Mouse (Mus musculus): ENCODE results near the gene Zan. TPM values are rescaled to one million over a fixed set of nuclear protein-coding genes. Genes with fewer than 3 reads are reported as not detected.
A peak's percentile ranks its signal among the peaks of the same experiment; 100 is the strongest.

Zan gene
- 0.11 and 0.12 TPM in 2 replicates for polyA plus RNA-seq (2014; fragmentation: Nextera tagmentation; extraction: Ambion mirVana)

- Histone ChIP-seq H3K4me1 (ENCODE audit: control insufficient read depth, insufficient read depth, low read length) (no peaks in the 10 kb centered on the region), H3K4me3 (replicated peaks; ENCODE audit: low read depth, low read length) (no peak within 1 kb of the TSS), H3K27ac (replicated peaks; ENCODE audit: low read depth, low read length) (no peak within 1 kb of the TSS), H3K9ac (replicated peaks; ENCODE audit: low read length) (no peak within 1 kb of the TSS), H3K27me3 (ENCODE audit: control insufficient read depth, insufficient read depth, low read length) (no peaks in the 10 kb centered on the region), H3K36me3 (ENCODE audit: control insufficient read depth, insufficient read depth, low read length) (no peaks in the 10 kb centered on the region), H3K4me2 (ENCODE audit: low read length) (no peak within 1 kb of the TSS), H3K9me3 (ENCODE audit: control insufficient read depth, low read length) (no peaks in the 10 kb centered on the region)
- 89% methylated on average over 5 of the region's 5 CpGs for WGBS
- ATAC-seq (ENCODE audit: low FRiP score, low TSS enrichment) = no peak
- DNase-seq = no peak
Observed at GRCm38 (mm10) chr5:137476964-137477363, at the start of gene Zan. TSS of gene Zan (minus strand) at chr5:137477064.

- Histone ChIP-seq H3K9ac (replicated peaks; ENCODE audit: low read length) (no peak overlapping the region; the same call in 1 of the 2 replicates), H3K36me3 (ENCODE audit: control insufficient read depth, insufficient read depth, low read length) (peaks cover 88% of the 10 kb centered on the region), H3K27me3 (ENCODE audit: control insufficient read depth, insufficient read depth, low read length) (no peaks in the 10 kb centered on the region), H3K27ac (replicated peaks; ENCODE audit: low read depth, low read length) (peak overlapping the region; percentile 72), H3K4me2 (ENCODE audit: low read length) (no peak overlapping the region), H3K4me1 (ENCODE audit: control insufficient read depth, insufficient read depth, low read length) (peaks cover 11% of the 10 kb centered on the region), H3K9me3 (ENCODE audit: control insufficient read depth, low read length) (no peaks in the 10 kb centered on the region), H3K4me3 (replicated peaks; ENCODE audit: low read depth, low read length) (no peak overlapping the region)
- DNase-seq (peak; percentile 62), ATAC-seq (ENCODE audit: low FRiP score, low TSS enrichment) (no peak)
- 35% methylated on average over 16 of the region's 16 CpGs for WGBS
Observed at GRCm38 (mm10) chr5:137526192-137526936, 49.5 kb upstream of the Zan start.

DNA sequence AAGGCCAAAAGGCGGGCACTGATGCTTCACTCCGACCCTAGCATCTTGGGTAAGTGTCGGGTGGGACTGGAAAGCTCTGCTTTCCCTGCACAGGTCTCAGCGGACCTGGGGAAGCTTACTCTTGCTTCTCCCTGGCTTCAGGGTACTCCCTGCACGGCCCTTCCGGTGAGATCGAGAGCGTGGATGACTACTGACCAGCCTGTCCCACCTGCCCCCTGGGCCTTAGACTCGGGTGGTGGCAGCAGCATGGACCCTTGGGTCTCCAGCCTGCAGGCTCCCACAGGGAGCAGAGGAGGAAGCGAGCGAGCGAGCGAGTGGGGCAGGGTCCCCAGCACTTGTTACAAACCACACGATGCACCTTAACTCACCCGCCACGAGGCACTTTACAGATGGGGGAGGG lies 48.6 kb upstream of the Zan start:
- WGBS = 71% methylated on average over 16 of the region's 16 CpGs
- Histone ChIP-seq H3K4me3 (replicated peaks; ENCODE audit: low read depth, low read length) (no peak overlapping the region), H3K4me1 (ENCODE audit: control insufficient read depth, insufficient read depth, low read length) (peaks cover 11% of the 10 kb centered on the region), H3K27ac (replicated peaks; ENCODE audit: low read depth, low read length) (peak overlapping the region; percentile 63), H3K9me3 (ENCODE audit: control insufficient read depth, low read length) (no peaks in the 10 kb centered on the region), H3K27me3 (ENCODE audit: control insufficient read depth, insufficient read depth, low read length) (no peaks in the 10 kb centered on the region), H3K4me2 (ENCODE audit: low read length) (no peak overlapping the region), H3K9ac (replicated peaks; ENCODE audit: low read length) (no peak overlapping the region), H3K36me3 (ENCODE audit: control insufficient read depth, insufficient read depth, low read length) (peaks cover 97% of the 10 kb centered on the region)
- ATAC-seq (ENCODE audit: low FRiP score, low TSS enrichment) = no peak
- DNase-seq = no peak

- H3K4me2 ChIP-seq (ENCODE audit: low read length) = no peak overlapping the region
- ATAC-seq (ENCODE audit: low FRiP score, low TSS enrichment) (no peak), DNase-seq (no peak)
- H3K9me3 ChIP-seq (ENCODE audit: control insufficient read depth, low read length) = no peaks in the 10 kb centered on the region
- H3K4me3 ChIP-seq (replicated peaks; ENCODE audit: low read depth, low read length) = no peak overlapping the region
- peaks cover 99% of the 10 kb centered on the region for H3K36me3 ChIP-seq (ENCODE audit: control insufficient read depth, insufficient read depth, low read length)
- H3K27me3 ChIP-seq (ENCODE audit: control insufficient read depth, insufficient read depth, low read length) = no peaks in the 10 kb centered on the region
- WGBS = 85% methylated on average over 13 of the region's 13 CpGs
- no peak overlapping the region for H3K9ac ChIP-seq (replicated peaks; ENCODE audit: low read length)
- peak overlapping the region; percentile 63; the same call in 1 of the 2 replicates for H3K27ac ChIP-seq (replicated peaks; ENCODE audit: low read depth, low read length)
- H3K4me1 ChIP-seq (ENCODE audit: control insufficient read depth, insufficient read depth, low read length) = peaks cover 4% of the 10 kb centered on the region; the same call in 1 of the 2 replicates
Observed at GRCm38 (mm10) chr5:137524671-137525070, 47.8 kb upstream of the Zan start.

DNA sequence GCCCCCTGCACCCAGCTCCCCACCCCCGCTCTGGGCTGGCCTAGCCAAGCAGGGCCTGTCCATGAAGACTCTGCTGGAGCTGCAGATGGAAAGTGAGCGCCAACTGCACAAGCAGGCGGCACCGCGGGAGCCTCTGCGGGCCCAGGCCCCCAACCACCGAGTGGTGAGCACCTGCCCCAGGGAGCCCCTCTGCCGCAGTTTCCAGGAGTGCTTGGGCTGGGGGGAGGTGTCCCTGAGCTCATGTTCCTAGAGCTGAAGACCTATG lies 47.3 kb upstream of the Zan start:
- WGBS = 79% methylated on average over 8 of the region's 8 CpGs
- Histone ChIP-seq H3K36me3 (ENCODE audit: control insufficient read depth, insufficient read depth, low read length) (peaks cover 99% of the 10 kb centered on the region), H3K4me3 (replicated peaks; ENCODE audit: low read depth, low read length) (no peak overlapping the region), H3K9me3 (ENCODE audit: control insufficient read depth, low read length) (no peaks in the 10 kb centered on the region), H3K9ac (replicated peaks; ENCODE audit: low read length) (no peak overlapping the region), H3K4me2 (ENCODE audit: low read length) (no peak overlapping the region), H3K27me3 (ENCODE audit: control insufficient read depth, insufficient read depth, low read length) (no peaks in the 10 kb centered on the region), H3K4me1 (ENCODE audit: control insufficient read depth, insufficient read depth, low read length) (no peaks in the 10 kb centered on the region; the same call in 1 of the 2 replicates), H3K27ac (replicated peaks; ENCODE audit: low read depth, low read length) (no peak overlapping the region)
- ATAC-seq (ENCODE audit: low FRiP score, low TSS enrichment) (no peak), DNase-seq (no peak)

GRCm38 (mm10) chr5:137523396-137524250 lies 46.8 kb upstream of the Zan start:
- no peak for DNase-seq
- ATAC-seq (ENCODE audit: low FRiP score, low TSS enrichment) = no peak
- H3K27ac ChIP-seq (replicated peaks; ENCODE audit: low read depth, low read length) = no peak overlapping the region
- H3K9ac ChIP-seq (replicated peaks; ENCODE audit: low read length) = no peak overlapping the region
- no peaks in the 10 kb centered on the region; the same call in 1 of the 2 replicates for H3K4me1 ChIP-seq (ENCODE audit: control insufficient read depth, insufficient read depth, low read length)
- H3K36me3 ChIP-seq (ENCODE audit: control insufficient read depth, insufficient read depth, low read length) = peaks cover 99% of the 10 kb centered on the region
- no peak overlapping the region for H3K4me2 ChIP-seq (ENCODE audit: low read length)
- no peaks in the 10 kb centered on the region for H3K9me3 ChIP-seq (ENCODE audit: control insufficient read depth, low read length)
- 87% methylated on average over 25 of the region's 25 CpGs for WGBS
- no peaks in the 10 kb centered on the region for H3K27me3 ChIP-seq (ENCODE audit: control insufficient read depth, insufficient read depth, low read length)
- H3K4me3 ChIP-seq (replicated peaks; ENCODE audit: low read depth, low read length) = no peak overlapping the region

GRCm38 (mm10) chr5:137522711-137523110 lies 45.8 kb upstream of the Zan start:
- H3K27ac ChIP-seq (replicated peaks; ENCODE audit: low read depth, low read length) = no peak overlapping the region

GRCm38 (mm10) chr5:137521861-137522260 lies 45.0 kb upstream of the Zan start:
- Histone ChIP-seq H3K27ac (replicated peaks; ENCODE audit: low read depth, low read length) (no peak overlapping the region), H3K4me2 (ENCODE audit: low read length) (no peak overlapping the region), H3K4me1 (ENCODE audit: control insufficient read depth, insufficient read depth, low read length) (no peaks in the 10 kb centered on the region), H3K27me3 (ENCODE audit: control insufficient read depth, insufficient read depth, low read length) (no peaks in the 10 kb centered on the region), H3K9ac (replicated peaks; ENCODE audit: low read length) (no peak overlapping the region), H3K9me3 (ENCODE audit: control insufficient read depth, low read length) (no peaks in the 10 kb centered on the region), H3K36me3 (ENCODE audit: control insufficient read depth, insufficient read depth, low read length) (peaks cover 90% of the 10 kb centered on the region), H3K4me3 (replicated peaks; ENCODE audit: low read depth, low read length) (no peak overlapping the region)
- no peak for ATAC-seq (ENCODE audit: low FRiP score, low TSS enrichment)
- WGBS = 83% methylated on average over 9 of the region's 9 CpGs
- DNase-seq = no peak

More at GRCm38 (mm10) chr5:137522711-137523110, 45.8 kb upstream of the Zan start:
- no peak for DNase-seq
- Histone ChIP-seq H3K4me3 (replicated peaks; ENCODE audit: low read depth, low read length) (no peak overlapping the region), H3K4me1 (ENCODE audit: control insufficient read depth, insufficient read depth, low read length) (no peaks in the 10 kb centered on the region; the same call in 1 of the 2 replicates), H3K36me3 (ENCODE audit: control insufficient read depth, insufficient read depth, low read length) (peaks cover 95% of the 10 kb centered on the region), H3K9me3 (ENCODE audit: control insufficient read depth, low read length) (no peaks in the 10 kb centered on the region), H3K9ac (replicated peaks; ENCODE audit: low read length) (no peak overlapping the region), H3K4me2 (ENCODE audit: low read length) (no peak overlapping the region), H3K27me3 (ENCODE audit: control insufficient read depth, insufficient read depth, low read length) (no peaks in the 10 kb centered on the region)
- ATAC-seq (ENCODE audit: low FRiP score, low TSS enrichment) = no peak
- WGBS = 69% methylated on average over 11 of the region's 11 CpGs

All from midbrain, embryonic 14.5 days (tissue).